Mouse (Mus musculus): ENCODE measurements at regions not wholly inside any gene's neighbourhood (a gene's known extent, or its start where the extent isn't known, plus 50 kb on each side); places are given as distances from the start of the nearest gene placed in this dataset.

GRCm38 (mm10) chr1:95748940-95749339 is 81.6 kb upstream of the St8sia4 start:
- TF ChIP-seq HCFC1 (IDR thresholded peaks at IDR 0.05; ENCODE audit: borderline replicate concordance, insufficient read depth, low read length) (no peak), ZC3H11A (IDR thresholded peaks at IDR 0.05; ENCODE audit: borderline replicate concordance, low read depth, low read length) (no peak), CHD2 (IDR thresholded peaks at IDR 0.05; ENCODE audit: low read depth, low read length) (no peak), MAFK (IDR thresholded peaks at IDR 0.05; ENCODE audit: insufficient read depth, low read depth, low read length) (no peak)

All from ES-E14 (cell line).